Comparison of ENCODE assay signal across 22 mouse cellular contexts in genomic region chr9:122087086-122087485, GRCm38 (mm10).
"Had no signal": no experiment of that assay in that cellular context is flagged by ENCODE, and none has a peak within 500 bp of the region (broad histone marks: within the 10 kb centered on the region; RNA-seq: fewer than 3 reads in every experiment).

No protein-coding gene starts in this region.

- DNase-seq: gastrocnemius, postnatal 14 days; gastrocnemius, postnatal 36 days; heart, adult 11 months; heart, adult 2 months; heart, postnatal 4 days; kidney, adult 18-20 months; kidney, adult 8-10 months; kidney, postnatal 10 days; kidney, postnatal 4 days; layer of hippocampus, postnatal 36 days; left cerebral cortex, postnatal 4 days had no signal

- H3K4me1 ChIP-seq: hindbrain, embryonic 13.5 days had no signal

- H3K4me3 ChIP-seq: heart, adult 2 months; heart, embryonic 13.5 days; heart, embryonic 15.5 days; hindbrain, embryonic 13.5 days; intestine, embryonic 15.5 days; layer of hippocampus, adult 2 months; limb, embryonic 13.5 days; limb, embryonic 15.5 days had no signal

- H3K9ac ChIP-seq: heart, embryonic 13.5 days; heart, embryonic 15.5 days; hindbrain, embryonic 13.5 days; intestine, embryonic 15.5 days; limb, embryonic 13.5 days; limb, embryonic 15.5 days had no signal

- H3K27ac ChIP-seq: heart, embryonic 13.5 days; heart, embryonic 15.5 days; hindbrain, embryonic 13.5 days; intestine, embryonic 15.5 days; limb, embryonic 13.5 days; limb, embryonic 15.5 days had no signal

- H3K36me3 ChIP-seq: heart, embryonic 13.5 days; heart, embryonic 15.5 days; hindbrain, embryonic 13.5 days; intestine, embryonic 15.5 days; limb, embryonic 13.5 days; limb, embryonic 15.5 days had no signal

- H3K9me3 ChIP-seq: heart, embryonic 13.5 days; heart, embryonic 15.5 days; hindbrain, embryonic 13.5 days; intestine, embryonic 15.5 days; limb, embryonic 13.5 days; limb, embryonic 15.5 days had no signal

- H3K4me2 ChIP-seq: heart, embryonic 11.5 days; heart, embryonic 13.5 days; heart, embryonic 15.5 days; hindbrain, embryonic 13.5 days; intestine, embryonic 15.5 days; limb, embryonic 13.5 days; limb, embryonic 15.5 days had no signal

- H3K27me3 ChIP-seq: heart, embryonic 13.5 days; heart, embryonic 15.5 days; hindbrain, embryonic 13.5 days; intestine, embryonic 15.5 days; limb, embryonic 13.5 days; limb, embryonic 15.5 days had no signal

- ATAC-seq: hindbrain, embryonic 16.5 days; inflammation-experienced regulatory T-cells, adult 6 months; intestine, embryonic 15.5 days; intestine, postnatal 0 days had no signal
